Mouse (Mus musculus) spleen, postnatal 4 days (tissue): ENCODE measurements around the gene Foxp4.
A peak's percentile ranks its signal among the peaks of the same experiment; 100 is the strongest.

ENCODE experiments used
- DNase-seq, 2 experiments: peaks; one replicate each; pipeline ENCODE4 v3.0.0; 2022; ENCODE audit warnings: low spot score in 2 of 2

The Foxp4 gene

DNA sequence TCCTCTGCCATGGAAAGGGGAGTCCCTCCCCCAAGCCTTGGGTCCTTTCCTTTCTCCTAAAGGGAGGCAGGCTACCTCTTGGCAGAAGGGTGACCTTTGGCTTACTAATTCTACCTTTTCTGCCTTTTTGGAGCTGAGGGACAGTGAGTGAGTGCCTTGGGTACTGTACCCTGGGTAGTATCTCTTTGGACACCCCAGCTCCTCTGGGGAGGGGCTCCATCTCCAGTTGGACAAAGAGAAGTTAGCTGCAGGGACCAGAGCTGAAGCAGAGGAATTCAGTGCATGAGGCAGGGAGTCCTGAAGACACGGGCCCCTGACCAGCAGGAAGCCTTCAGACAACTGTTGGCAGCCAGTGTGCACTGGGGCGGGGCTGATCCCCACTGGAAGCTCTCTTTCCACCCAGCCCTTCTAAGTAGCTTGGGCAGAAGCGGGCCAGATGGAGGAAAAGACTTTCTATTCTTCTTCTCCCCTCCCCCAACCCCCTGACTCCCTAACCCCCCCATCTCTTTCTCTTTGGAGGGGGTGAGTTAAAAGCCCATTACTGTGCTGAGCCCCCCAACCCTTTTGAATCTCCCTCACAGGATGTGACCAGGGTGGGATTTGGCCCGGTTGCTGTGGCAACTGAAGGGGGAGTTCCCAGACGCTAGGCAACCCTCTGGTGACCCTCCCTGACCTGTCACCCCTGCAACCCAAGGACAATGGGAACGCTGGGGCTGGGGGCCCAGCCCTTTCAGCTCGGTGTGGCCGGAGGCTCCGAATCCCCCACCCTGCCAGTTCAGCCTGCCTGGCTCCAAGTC lies 26.3 kb downstream of the Foxp4 start:
- DNase-seq, result no peak

DNA sequence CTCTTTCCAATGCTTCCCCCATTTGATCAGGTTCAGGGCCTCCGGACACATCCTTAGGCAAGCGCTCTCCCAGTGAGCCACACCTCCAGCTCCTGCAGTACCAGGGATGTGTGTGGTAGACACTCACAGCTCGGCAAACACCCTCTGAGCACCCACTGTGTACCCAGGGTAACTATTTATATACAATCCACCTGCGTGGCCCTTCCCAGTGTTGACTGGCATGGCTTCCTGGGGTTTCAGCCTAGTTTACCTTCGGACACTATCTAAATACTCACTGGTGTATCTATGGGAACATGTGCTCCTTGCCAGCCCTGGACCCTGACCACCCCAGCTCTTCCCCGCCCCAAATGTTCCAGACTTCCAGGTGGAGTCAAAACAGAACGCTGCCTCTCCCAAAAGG lies 34.7 kb downstream of the Foxp4 start:
- no peak for DNase-seq

DNA sequence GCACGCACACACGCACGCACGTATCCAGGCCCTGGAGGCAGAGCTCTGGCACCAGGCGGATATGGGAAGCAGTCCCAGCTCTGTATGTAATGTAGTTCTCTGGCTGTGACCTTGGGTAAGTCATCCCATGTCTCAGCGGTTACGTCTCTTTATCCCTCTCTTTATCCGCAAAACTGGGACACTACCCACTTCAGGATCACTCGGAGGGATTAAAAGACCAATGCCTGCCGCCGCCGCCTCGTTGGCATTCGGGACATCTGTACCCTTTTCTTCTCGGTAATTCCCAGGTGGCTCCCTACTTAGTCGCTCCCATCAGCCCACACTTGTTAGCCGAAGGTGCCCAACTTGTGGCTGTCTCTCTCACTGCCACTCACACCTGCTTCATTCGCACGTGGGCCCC lies 35.2 kb downstream of the Foxp4 start:
- DNase-seq, result no peak

- DNase-seq, result no peak
These were observed 35.8 kb downstream of the Foxp4 start for GRCm38 (mm10) chr17:47888641-47889040.

DNA sequence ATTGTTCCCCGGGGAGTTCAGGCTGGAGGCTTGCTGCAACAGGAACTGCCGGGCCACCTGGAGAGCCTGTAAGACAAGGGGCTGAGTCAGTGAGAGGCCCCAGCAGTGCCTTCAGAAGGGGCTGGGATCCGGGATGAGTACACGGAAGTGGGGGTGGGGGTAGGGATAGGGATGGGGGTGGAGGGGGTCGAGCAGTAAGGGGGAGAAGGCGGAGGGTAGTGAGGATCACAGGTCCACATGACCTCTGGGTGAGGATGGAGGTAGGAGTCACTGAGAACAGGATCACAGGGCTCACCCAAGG lies 36.3 kb downstream of the Foxp4 start:
- DNase-seq, result no peak

DNA sequence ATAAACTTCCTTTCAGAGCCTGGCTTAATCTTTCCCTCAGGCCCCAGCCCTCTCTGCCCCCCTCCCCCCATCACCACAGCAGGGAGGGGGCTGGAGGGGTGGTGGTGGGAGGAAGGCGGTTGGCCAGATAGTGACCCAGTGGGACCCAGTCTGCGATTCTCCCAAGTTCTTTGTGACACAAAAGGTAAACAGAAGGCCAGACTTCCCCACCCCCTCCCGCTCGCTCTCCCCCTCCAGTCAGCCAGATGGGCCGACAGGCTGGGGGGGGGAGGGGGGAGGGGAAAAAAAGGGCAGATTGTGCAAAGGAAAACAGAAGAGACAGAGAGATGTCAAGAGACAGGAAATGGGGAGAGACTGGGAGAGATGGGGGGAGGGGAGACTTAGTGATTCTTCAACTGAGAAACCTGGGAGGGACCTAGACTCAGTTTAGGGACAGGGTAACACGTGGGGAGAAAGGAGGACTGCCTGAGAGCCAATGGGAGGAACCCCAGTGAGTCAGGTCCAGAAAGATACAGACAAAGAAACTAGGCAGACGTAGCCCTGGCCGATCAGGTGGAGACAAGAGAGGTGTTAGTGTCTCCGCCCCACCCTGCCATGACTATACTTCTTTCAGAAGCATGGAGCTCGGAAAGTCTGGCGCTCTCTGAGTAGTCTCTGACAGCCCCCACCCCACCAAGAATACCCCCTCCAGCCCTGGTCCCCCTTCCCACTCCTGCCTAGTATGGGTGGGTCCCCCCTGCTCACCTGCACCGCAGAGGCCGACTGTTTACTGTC lies 36.9 kb downstream of the Foxp4 start:
- DNase-seq, result no peak

- no peak for DNase-seq
These were observed 41.3 kb downstream of the Foxp4 start for GRCm38 (mm10) chr17:47883099-47883498.

DNA sequence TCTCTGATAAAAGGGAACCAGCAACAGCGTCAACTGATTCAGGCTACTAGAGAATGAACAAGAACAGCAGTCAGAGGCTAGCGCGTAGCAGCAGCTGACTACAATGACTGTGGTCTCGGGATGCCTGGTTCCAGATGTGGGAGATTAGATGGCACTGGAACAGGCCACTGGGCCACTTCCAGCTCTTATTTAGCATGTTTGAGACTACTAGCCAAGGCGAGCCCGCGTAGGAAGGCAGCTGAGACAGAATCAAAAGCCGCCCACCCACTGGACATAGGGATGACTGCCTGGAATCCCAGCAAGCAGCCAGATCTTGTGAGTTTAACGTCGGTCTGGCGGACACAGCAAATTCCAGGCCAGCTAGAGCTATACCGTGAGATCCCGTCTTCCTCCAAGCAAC lies 43.1 kb downstream of the Foxp4 start:
- DNase-seq, result no peak

- DNase-seq, result no peak
These were observed 45.2 kb downstream of the Foxp4 start for GRCm38 (mm10) chr17:47879207-47879606.

DNA sequence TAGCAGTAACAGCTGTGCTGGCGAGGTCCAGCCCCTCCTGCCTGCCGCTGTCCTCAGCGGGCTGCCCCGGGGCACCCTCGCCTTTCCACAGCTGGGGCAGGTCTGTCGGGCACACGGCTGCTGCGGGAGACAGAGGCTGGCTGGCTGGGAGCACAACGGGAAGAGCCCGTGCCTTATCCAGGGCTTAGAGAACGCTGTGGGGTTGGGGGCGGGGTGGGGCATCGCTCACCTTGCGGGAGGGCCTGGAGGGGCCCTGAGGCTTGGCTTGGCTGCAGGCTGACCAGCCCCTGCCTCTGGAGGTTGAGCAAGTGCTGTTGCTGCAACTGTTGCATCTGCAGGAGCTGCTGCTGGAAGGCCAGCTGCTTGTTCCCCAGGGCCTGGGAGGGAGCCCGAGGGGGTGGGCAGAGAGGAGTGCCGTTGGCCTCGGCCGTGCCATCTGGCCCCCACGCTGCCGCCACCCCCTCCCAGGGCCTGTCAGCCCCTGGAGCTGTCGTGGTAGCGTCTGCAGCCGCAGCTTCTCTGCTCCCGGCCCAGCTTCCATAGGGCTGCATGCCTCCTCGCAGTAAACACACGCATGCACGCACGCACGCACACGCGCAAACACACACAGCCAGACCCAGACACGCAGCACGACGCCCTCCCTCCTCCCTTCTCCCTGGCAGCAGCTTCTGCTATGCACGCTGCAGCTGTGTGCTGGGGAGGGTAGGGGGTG lies 45.9 kb downstream of the Foxp4 start:
- DNase-seq, result peak in 1 of 2 experiments; percentile 27

GRCm38 (mm10) chr17:47877715-47878377 lies 46.6 kb downstream of the Foxp4 start:
- DNase-seq, result no peak

GRCm38 (mm10) chr17:47876776-47877714 lies 47.4 kb downstream of the Foxp4 start:
- no peak for DNase-seq

DNA sequence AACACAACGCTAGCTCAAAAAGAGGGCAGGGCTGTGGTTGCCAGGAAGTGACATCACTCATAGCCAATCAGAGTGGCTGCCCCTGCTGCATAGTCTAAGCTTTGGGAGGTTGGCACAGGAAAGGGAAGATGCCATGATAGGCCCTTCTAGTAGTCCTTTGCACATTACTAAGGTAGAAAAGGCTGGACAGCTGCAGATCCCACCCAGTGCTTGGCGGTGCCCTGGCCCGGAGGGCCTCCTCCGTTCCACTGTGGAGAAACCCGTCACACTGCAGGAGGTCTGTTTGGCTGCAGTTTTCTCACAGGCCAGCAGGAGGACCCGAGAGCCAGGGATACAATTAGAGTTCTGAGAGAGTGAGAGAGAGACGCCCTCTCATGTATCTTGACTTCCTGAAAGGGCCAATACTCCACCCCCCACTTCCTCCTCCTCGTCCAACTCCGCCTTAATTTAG lies 51.1 kb downstream of the Foxp4 start:
- DNase-seq, result peak; percentile 80 to 90

DNA sequence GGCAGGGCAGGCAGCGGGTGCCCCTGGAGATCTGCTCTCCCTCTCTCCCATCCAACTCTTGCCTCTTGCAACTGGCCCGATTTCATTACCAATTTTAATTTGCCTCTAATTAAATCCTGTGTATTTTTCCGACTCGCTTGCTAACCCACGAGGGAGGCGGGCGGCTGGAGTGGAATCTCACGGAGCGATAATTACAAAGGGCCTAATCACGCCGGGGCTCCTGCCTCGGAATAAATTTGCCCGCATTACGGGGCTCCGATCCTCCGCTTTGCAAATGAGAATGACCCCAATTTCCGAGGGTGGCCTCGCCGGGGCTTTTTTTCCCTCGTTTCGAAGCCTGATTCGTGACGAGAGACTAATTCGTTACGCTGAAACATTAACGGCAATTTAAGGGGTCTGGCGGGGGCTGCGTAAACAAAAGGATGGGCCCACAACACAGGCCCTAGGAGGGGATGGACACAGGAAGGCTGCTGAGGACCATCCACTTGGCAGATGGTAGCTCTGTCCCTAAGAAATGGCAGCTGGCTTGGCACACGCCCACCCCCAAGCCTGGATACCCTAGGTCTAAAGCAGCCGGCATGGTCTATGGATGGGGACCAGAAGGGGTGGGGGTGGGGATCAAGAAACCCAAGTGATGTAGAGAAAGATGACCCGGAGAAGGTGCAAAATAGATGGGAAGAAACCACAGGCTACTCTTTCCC lies 52.0 kb downstream of the Foxp4 start:
- DNase-seq, result no peak

DNA sequence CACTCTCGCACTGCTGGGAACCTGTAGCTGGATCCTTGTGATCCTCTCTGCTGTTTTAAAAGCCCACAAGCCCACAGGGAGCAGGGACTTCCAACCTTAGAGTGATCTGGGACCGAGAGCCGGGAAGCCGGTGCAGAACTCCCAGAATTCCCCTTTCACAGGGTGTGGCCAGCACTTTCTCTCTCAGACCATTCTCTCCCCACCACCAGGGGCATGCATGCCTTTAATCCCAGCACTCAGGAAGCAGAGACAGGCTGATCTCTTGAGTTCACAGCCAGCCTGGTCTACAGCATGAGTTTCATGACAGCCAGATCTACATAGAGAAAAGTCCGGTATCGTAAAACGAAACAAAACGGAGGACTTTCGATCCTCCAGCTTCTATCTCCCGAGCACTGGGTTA lies 54.6 kb downstream of the Foxp4 start:
- no peak for DNase-seq

GRCm38 (mm10) chr17:47866037-47866436 lies 58.4 kb downstream of the Foxp4 start:
- DNase-seq, result no peak

DNA sequence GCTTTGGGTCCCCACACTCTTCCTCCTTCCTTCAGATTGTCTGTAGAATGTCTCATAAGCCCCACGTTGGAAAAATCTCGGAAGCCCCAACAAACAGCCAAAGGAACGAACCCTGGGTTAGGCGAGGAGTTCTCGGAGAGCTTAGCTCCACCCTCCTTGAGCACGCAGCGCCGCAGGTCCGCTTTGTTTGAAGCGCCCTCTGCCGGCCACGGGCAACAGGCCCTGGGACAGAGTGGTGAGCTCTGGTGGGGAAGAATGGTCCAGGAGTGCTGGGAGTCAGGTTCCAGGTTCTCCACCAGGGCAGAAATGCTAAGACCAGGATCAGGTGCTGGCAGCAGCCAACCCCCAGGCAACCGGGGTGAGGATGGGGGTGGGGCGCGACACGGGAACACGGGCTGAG lies 59.9 kb downstream of the Foxp4 start:
- DNase-seq, result peak; percentile 77 to 94

- DNase-seq, result no peak
These were observed 61.0 kb downstream of the Foxp4 start for GRCm38 (mm10) chr17:47863437-47863836.

GRCm38 (mm10) chr17:47863023-47863422 lies 61.4 kb downstream of the Foxp4 start:
- DNase-seq, result no peak

- DNase-seq, result no peak
These were observed 68.9 kb downstream of the Foxp4 start for GRCm38 (mm10) chr17:47855544-47855943.
